Mouse (Mus musculus) embryonic facial prominence, embryonic 15.5 days (tissue): ENCODE data around the gene Taar1. TPM values are rescaled to one million over a fixed set of nuclear protein-coding genes. Genes with fewer than 3 reads are reported as not detected.

Source experiments
- ATAC-seq: fragments of 200-750 bp; cut with Nextera tagmentation; 2 replicates; pipeline ENCODE4 v1.8.0; 2017; ENCODE audit warnings: low read depth, moderate TSS enrichment; ENCODE audit not compliant: insufficient number of reproducible peaks, low FRiP score, low TSS enrichment
- H3K27ac ChIP-seq: fragments of 300-500 bp; sonication (generic); replicated peaks from 2 replicates; pipeline ENCODE4 v1.5.1; 2015; ENCODE audit warnings: mild to moderate bottlenecking, inconsistent platforms
- H3K27me3 ChIP-seq: fragments of 300-500 bp; sonication (generic); 2 replicates; pipeline ENCODE4 v1.6.1; 2015; ENCODE audit warnings: inconsistent platforms
- H3K36me3 ChIP-seq: fragments of 300-500 bp; sonication (generic); 2 replicates; pipeline ENCODE4 v1.6.1; 2015; ENCODE audit warnings: mild to moderate bottlenecking, inconsistent platforms
- H3K4me1 ChIP-seq: fragments of 300-500 bp; sonication (generic); 2 replicates; pipeline ENCODE4 v1.6.1; 2015; ENCODE audit warnings: inconsistent platforms
- H3K4me2 ChIP-seq: fragments of 300-500 bp; sonication (generic); replicated peaks from 2 replicates; pipeline ENCODE4 v1.6.1; 2015; ENCODE audit warnings: mild to moderate bottlenecking, inconsistent platforms
- H3K4me3 ChIP-seq: fragments of 300-500 bp; sonication (generic); replicated peaks from 2 replicates; pipeline ENCODE4 v1.5.1; 2015; ENCODE audit warnings: mild to moderate bottlenecking, inconsistent platforms
- H3K9ac ChIP-seq: fragments of 300-500 bp; sonication (generic); 2 replicates; pipeline ENCODE4 v1.6.1; 2015; ENCODE audit warnings: inconsistent platforms
- H3K9me3 ChIP-seq: fragments of 300-500 bp; sonication (generic); replicated peaks from 2 replicates; pipeline ENCODE4 v1.6.1; 2016; ENCODE audit warnings: inconsistent platforms
- WGBS: fragments of 180-500 bp; shearing (Covaris S2); methylation state at CpG from one replicate; pipeline ENCODE4 v1.1.7; 2015; 5-methylcytosine and 5-hydroxymethylcytosine counted together
- polyA plus RNA-seq: library from polyadenylated mRNA; unstranded; fragments of >200 nt; fragmentation: Nextera tagmentation; extraction: Ambion mirVana; gene quantifications from 2 replicates; pipeline ENCODE4 v1.2.1, GENCODE M21; 2015

The Taar1 gene
- polyA plus RNA-seq, 1 experiment from 2014 or later: not detected

DNA sequence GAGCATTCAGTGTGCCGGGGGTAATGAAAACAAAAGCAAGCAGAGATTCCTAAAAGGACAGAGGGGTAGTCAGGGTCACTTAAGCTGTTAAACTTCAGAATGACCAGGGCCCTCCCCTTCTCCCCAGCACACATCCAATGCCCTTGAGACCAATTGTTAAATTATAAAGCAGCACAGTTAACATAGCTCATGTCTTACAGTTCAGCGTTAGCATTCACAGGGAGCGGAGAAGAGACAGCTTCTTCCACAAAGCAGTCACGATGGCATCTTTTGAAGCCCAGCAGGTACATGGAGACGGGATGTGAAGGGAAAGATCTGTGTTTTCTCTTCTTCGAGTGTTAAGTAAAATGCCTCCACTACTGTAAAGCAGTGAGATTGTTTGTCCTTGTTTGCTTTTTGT, 18.2 kb downstream of the Taar1 start, which contains the start of gene Taar2:
Gene Taar2 (plus strand): TSS at position 261 of the 400 bp plus-strand sequence.
- ATAC-seq: no peak
- Histone ChIP-seq H3K9me3 (no peaks in the 10 kb centered on the region), H3K4me1 (no peaks in the 10 kb centered on the region), H3K9ac (no peak within 1 kb of the TSS), H3K4me2 (no peak within 1 kb of the TSS), H3K4me3 (no peak within 1 kb of the TSS), H3K27me3 (no peaks in the 10 kb centered on the region), H3K36me3 (no peaks in the 10 kb centered on the region), H3K27ac (no peak within 1 kb of the TSS)
- WGBS: 63% methylated on average over 6 of the region's 6 CpGs

DNA sequence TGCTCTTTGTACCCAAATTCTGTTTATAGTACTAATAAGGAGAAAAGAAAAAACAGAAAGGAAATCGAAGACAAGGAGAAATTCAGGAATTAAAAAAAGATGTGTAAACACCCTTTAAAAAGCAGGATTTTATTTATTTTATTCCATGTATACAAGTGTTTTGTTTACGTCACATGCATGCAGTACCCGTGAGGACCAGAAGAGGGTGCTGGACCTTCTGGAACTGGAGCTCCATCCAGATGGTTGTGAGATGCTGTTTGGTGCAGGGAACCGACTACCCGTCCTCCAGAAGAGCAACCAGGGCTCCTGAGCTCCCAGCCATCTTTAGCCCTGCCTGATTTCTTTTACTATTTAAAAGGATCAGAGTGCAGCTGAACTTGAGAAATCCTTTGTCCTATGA, 22.3 kb downstream of the Taar1 start:
- Histone ChIP-seq H3K36me3 (no peaks in the 10 kb centered on the region), H3K4me1 (no peaks in the 10 kb centered on the region), H3K9me3 (no peaks in the 10 kb centered on the region), H3K27me3 (no peaks in the 10 kb centered on the region), H3K4me2 (no peak overlapping the region), H3K27ac (no peak overlapping the region), H3K9ac (no peak overlapping the region), H3K4me3 (no peak overlapping the region)
- no peak for ATAC-seq
- 66% methylated on average over 5 of the region's 5 CpGs for WGBS

DNA sequence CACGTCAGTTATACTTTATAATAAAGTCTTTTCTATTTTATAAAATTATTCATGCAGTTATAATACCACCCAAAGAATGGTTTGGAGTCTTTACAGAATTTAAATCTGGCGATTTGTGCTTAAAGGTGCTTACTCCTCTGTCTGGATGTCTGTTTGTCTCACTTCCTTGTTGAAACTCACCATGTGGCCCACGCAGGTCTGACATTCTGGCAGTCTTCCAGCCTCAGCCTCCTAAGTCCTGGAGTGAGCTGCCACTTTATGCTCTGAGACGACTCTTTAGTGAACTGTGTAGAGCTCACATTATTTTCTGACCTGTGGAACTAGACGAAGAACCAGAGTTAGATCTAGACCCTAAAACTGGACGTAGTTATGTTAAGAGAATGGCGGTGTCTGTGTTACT, 27.9 kb downstream of the Taar1 start:
- Histone ChIP-seq H3K9ac (no peak overlapping the region), H3K36me3 (no peaks in the 10 kb centered on the region), H3K27me3 (no peaks in the 10 kb centered on the region), H3K27ac (no peak overlapping the region), H3K9me3 (no peaks in the 10 kb centered on the region), H3K4me3 (no peak overlapping the region), H3K4me2 (no peak overlapping the region), H3K4me1 (no peaks in the 10 kb centered on the region)
- no peak for ATAC-seq
- 64% methylated on average over 7 of the region's 7 CpGs for WGBS

DNA sequence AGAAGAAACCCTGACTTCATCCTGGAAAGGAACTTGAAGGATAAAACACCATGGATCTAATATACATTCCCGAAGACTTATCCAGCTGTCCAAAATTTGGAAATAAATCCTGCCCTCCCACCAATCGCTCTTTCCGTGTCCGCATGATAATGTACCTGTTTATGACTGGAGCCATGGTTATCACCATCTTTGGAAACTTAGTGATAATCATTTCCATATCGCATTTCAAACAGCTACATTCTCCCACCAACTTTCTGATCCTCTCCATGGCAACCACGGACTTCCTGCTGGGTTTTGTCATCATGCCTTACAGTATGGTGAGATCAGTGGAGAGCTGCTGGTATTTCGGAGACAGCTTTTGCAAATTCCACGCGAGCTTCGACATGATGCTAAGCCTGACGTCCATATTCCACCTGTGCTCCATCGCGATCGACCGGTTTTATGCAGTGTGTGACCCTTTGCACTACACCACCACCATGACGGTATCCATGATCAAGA, 29.4 kb downstream of the Taar1 start, which contains the start of gene Taar3:
Gene Taar3 (plus strand): TSS at position 51 of the 498 bp plus-strand sequence.
- no peak for ATAC-seq

DNA sequence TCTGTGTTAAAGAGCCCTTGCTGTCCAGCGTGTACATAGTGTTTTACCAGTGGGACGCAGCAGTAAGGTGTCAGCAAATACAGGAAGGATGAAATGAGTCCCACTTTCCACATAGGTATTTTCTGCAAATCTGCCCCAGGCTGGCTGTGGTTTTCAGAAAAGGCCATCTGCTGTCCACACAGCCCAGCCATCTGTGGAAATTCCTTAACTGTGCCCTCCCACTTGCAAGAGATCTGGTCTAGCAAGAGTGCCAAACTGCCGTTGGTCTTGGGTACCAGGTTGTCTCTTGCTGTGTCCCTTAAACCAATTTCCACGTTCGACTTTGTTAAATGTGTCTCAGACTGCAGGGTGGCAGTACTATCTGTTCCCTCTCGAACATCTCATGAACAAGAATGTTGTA, 31.6 kb downstream of the Taar1 start:
- Histone ChIP-seq H3K27me3 (no peaks in the 10 kb centered on the region), H3K36me3 (no peaks in the 10 kb centered on the region), H3K4me2 (no peak overlapping the region), H3K9me3 (no peaks in the 10 kb centered on the region), H3K4me3 (no peak overlapping the region), H3K27ac (no peak overlapping the region), H3K9ac (no peak overlapping the region), H3K4me1 (no peaks in the 10 kb centered on the region)
- 76% methylated on average over 6 of the region's 6 CpGs for WGBS
- ATAC-seq: no peak

More for the DNA sequence above, 29.4 kb downstream of the Taar1 start, which contains the start of gene Taar3:
- Histone ChIP-seq H3K36me3 (no peaks in the 10 kb centered on the region), H3K4me1 (no peaks in the 10 kb centered on the region), H3K27me3 (no peaks in the 10 kb centered on the region), H3K9ac (no peak within 1 kb of the TSS), H3K9me3 (no peaks in the 10 kb centered on the region), H3K4me2 (no peak within 1 kb of the TSS), H3K4me3 (no peak within 1 kb of the TSS), H3K27ac (no peak within 1 kb of the TSS)
- WGBS: 81% methylated on average over 16 of the region's 16 CpGs

DNA sequence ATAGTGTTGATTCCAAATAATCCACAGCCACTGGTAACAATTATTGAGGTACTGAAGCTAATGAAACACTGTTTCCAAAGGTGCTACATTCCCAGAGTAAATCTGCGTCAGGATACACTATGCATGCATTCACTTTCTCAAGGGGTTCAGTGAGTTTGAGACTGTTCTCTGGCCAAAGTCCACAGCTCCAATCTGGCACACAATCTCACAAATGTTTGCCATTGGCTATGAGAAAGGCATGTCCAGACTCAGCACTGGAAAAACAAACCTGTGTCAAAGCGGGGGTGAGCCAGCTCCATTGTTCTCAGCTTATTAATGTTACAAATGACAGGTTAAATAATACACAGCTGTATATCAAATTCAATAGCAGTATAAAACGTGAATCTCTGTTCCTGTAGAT, 38.9 kb downstream of the Taar1 start:
- H3K36me3 ChIP-seq: no peaks in the 10 kb centered on the region
- H3K4me1 ChIP-seq: no peaks in the 10 kb centered on the region
- no peak for ATAC-seq
- H3K9ac ChIP-seq: no peak overlapping the region
- H3K9me3 ChIP-seq: no peaks in the 10 kb centered on the region
- H3K4me3 ChIP-seq: no peak overlapping the region
- H3K27me3 ChIP-seq: no peaks in the 10 kb centered on the region
- no peak overlapping the region for H3K4me2 ChIP-seq
- no peak overlapping the region for H3K27ac ChIP-seq
- 45% methylated on average over 3 of the region's 3 CpGs for WGBS

DNA sequence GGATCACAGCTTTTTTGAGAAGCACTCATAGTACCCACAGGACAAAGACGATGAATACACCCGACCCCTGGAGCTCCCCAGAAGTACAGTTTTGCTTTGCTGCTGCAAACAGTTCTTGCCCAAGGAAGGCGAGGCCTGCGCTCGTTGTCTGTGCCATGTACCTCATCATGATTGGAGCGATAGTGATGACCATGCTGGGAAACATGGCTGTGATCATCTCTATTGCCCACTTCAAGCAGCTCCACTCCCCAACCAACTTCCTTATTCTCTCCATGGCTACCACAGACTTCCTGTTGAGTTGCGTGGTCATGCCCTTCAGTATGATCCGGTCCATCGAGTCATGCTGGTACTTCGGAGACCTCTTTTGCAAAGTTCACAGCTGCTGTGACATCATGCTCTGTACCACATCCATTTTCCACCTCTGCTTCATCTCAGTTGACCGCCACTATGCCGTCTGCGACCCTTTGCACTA, 40.3 kb downstream of the Taar1 start, which contains the start of gene Taar4:
Gene Taar4 (plus strand): TSS at position 51 of the 472 bp plus-strand sequence.
- Histone ChIP-seq H3K36me3 (no peaks in the 10 kb centered on the region), H3K4me1 (no peaks in the 10 kb centered on the region), H3K9me3 (no peaks in the 10 kb centered on the region), H3K4me3 (no peak within 1 kb of the TSS), H3K9ac (no peak within 1 kb of the TSS), H3K27ac (no peak within 1 kb of the TSS), H3K27me3 (no peaks in the 10 kb centered on the region), H3K4me2 (no peak within 1 kb of the TSS)
- ATAC-seq: no peak
- WGBS: 96% methylated on average over 13 of the region's 13 CpGs

DNA sequence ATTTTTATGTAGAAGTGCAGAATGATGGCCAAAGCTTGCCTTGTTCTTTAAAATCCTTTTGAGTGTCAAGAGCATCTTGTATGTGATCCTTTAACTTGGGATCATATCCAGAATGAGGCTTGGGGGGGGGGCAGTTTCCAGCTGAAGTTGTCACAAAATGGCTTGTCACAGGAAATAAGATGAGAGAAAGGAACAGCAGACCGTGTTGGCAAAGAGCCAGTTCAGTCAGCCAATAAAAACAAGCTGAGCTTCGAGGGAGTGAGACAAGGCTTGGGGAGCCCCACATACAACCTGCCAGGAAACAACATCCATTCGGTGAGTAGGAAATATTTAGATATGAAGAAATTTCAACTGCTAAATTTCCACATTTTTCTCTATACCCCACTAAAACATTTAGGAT, 43.3 kb downstream of the Taar1 start:
- Histone ChIP-seq H3K4me2 (no peak overlapping the region), H3K4me3 (no peak overlapping the region), H3K27ac (no peak overlapping the region), H3K4me1 (no peaks in the 10 kb centered on the region), H3K9me3 (no peaks in the 10 kb centered on the region), H3K36me3 (no peaks in the 10 kb centered on the region), H3K27me3 (no peaks in the 10 kb centered on the region), H3K9ac (no peak overlapping the region)
- ATAC-seq: no peak
- 41% methylated on average over 3 of the region's 3 CpGs for whole genome bisulfite sequencing

DNA sequence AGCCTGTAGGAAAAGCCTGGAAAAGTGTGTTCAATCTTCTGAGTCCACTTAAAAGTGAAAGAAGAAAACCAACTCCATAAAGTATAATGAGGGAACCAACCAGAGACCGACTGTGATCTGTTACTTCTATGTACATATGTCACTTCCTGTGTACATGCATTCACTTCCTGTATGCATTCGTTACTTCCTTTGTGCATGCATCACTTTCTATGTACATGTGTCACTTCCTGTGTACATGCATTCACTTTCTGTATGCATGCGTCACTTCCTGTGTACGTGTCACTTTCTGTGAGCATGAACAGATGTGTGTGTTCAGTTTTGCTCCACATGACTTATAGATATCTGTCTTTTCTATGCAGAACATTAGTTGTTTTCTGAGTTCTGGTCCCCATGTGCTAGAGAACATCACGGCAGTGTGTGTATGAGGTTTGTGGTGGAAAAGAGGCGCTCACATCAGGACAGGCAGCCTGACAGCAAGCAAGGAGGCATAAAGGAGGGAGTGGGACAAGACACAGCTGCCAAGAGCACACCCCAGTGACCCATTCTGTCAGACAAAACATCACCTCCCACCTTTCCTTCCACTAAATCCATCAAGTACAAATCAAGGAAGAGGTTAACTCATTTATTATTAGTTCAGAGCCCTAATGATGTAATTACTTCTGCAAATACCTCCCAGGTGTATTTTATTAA, 44.9 kb downstream of the Taar1 start:
- ATAC-seq: no peak
- Histone ChIP-seq H3K9ac (no peak overlapping the region), H3K4me3 (no peak overlapping the region), H3K36me3 (no peaks in the 10 kb centered on the region), H3K27me3 (no peaks in the 10 kb centered on the region), H3K4me1 (no peaks in the 10 kb centered on the region), H3K9me3 (no peaks in the 10 kb centered on the region), H3K4me2 (no peak overlapping the region), H3K27ac (no peak overlapping the region)
- 81% methylated on average over 6 of the region's 6 CpGs for WGBS

DNA sequence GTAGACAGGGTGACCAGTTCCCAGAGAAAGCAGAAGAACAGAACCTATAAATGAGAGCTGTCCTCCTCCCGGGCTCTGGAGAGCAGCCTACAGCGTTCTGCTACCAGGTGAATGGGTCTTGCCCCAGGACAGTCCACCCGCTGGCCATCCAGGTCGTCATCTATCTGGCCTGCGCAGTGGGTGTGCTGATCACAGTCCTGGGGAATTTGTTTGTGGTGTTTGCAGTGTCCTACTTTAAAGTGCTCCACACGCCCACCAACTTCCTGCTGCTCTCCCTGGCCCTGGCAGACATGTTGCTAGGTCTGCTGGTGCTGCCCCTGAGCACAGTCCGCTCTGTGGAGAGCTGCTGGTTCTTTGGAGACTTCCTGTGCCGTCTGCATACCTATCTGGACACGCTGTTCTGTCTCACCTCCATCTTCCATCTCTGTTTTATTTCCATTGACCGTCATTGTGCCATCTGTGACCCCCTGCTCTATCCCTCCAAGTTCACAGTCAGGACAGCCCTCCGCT, 50.6 kb downstream of the Taar1 start, which contains the start of gene Taar5:
Gene Taar5 (plus strand): TSS at position 51 of the 510 bp plus-strand sequence.
- ATAC-seq: no peak
- no peak within 1 kb of the TSS for H3K9ac ChIP-seq
- H3K27ac ChIP-seq: no peak within 1 kb of the TSS
- no peak within 1 kb of the TSS for H3K4me3 ChIP-seq
- no peak within 1 kb of the TSS for H3K4me2 ChIP-seq
- H3K9me3 ChIP-seq: no peaks in the 10 kb centered on the region
- no peaks in the 10 kb centered on the region for H3K36me3 ChIP-seq
- H3K4me1 ChIP-seq: no peaks in the 10 kb centered on the region
- WGBS: 88% methylated on average over 11 of the region's 11 CpGs
- H3K27me3 ChIP-seq: no peaks in the 10 kb centered on the region
